Mouse (Mus musculus): Measurements from ENCODE around the gene Dpf3.

- peak; percentile 22; the same call in 1 of the 2 replicates for TF ChIP-seq CTCF (IDR thresholded peaks at IDR 0.05; ENCODE audit: low read depth)
- no peak for TF ChIP-seq EP300 (IDR thresholded peaks at IDR 0.05; ENCODE audit: low read depth)
Measured at GRCm38 (mm10) chr12:83211976-83212375, 275.5 kb downstream of the Dpf3 start.
